Mouse (Mus musculus) CH12.LX (cell line): ENCODE measurements around the gene Gm49333. TPM values are rescaled to one million over a fixed set of nuclear protein-coding genes. Genes with fewer than 3 reads are reported as not detected.

ENCODE experiments used
- DNase-seq: peaks from one replicate; pipeline ENCODE4 v3.0.0-alpha.2; 2013; ENCODE audit errors: extremely low read depth
- H3K27ac ChIP-seq: 2 replicates; pipeline ENCODE4 v1.5.1; 2012; ENCODE audit warnings: low read depth, mild to moderate bottlenecking, control low read depth, moderate library complexity; ENCODE audit not compliant: insufficient read depth
- H3K27me3 ChIP-seq: replicated peaks from 2 replicates; pipeline ENCODE3; 2012; ENCODE audit warnings: inconsistent platforms
- H3K36me3 ChIP-seq, 2 experiments: replicated peaks in 1 of 2; 2 replicates each; pipeline versions ENCODE3 to v1.6.1; 2012; ENCODE audit warnings: inconsistent platforms in 1 of 2, low read length in 1 of 2, mild to moderate bottlenecking in 1 of 2, mixed read lengths in 1 of 2, moderate library complexity in 1 of 2; ENCODE audit not compliant: control insufficient read depth in 1 of 2, insufficient read depth in 1 of 2
- H3K4me1 ChIP-seq, 2 experiments: 2 replicates each; pipeline ENCODE4 v1.6.1; 2012; ENCODE audit warnings: inconsistent platforms in 1 of 2, moderate library complexity in 1 of 2; ENCODE audit not compliant: insufficient read depth in 2 of 2, control insufficient read depth in 1 of 2
- H3K4me2 ChIP-seq: 2 replicates; pipeline ENCODE4 v1.6.1; 2012; ENCODE audit warnings: low read depth, mild to moderate bottlenecking, control low read depth; ENCODE audit not compliant: poor library complexity, insufficient read depth, severe bottlenecking
- H3K4me3 ChIP-seq, 3 experiments: fragments of 150-350 bp in 1 of 3; sonication (generic) in 1 of 3; replicated peaks in 1 of 3; 2 replicates each; pipeline versions ENCODE3 to v1.5.1; 2011 to 2012; ENCODE audit warnings: low read depth in 2 of 3, low read length in 2 of 3, mild to moderate bottlenecking in 2 of 3, moderate library complexity in 2 of 3, control low read depth in 1 of 3, improper control_type of control experiment in 1 of 3, inconsistent platforms in 1 of 3, mixed read lengths in 1 of 3; ENCODE audit not compliant: poor library complexity in 1 of 3
- H3K79me2 ChIP-seq: replicated peaks from 2 replicates; pipeline ENCODE4 v1.6.1; 2012; ENCODE audit warnings: mild to moderate bottlenecking, moderate library complexity; ENCODE audit not compliant: control insufficient read depth, poor library complexity, insufficient read depth, severe bottlenecking; ENCODE audit errors: extremely low read depth
- H3K9ac ChIP-seq: 2 replicates; pipeline ENCODE4 v1.6.1; 2012; ENCODE audit warnings: low read depth, mild to moderate bottlenecking, control low read depth, moderate library complexity; ENCODE audit not compliant: insufficient read depth
- H3K9me3 ChIP-seq: replicated peaks from 2 replicates; pipeline ENCODE3; 2012; ENCODE audit warnings: low read length, inconsistent platforms, mixed read lengths
- CHD1 ChIP-seq: IDR thresholded peaks from 2 replicates; pipeline ENCODE4 v1.6.1; 2012; ENCODE audit warnings: low read depth, low read length, improper control_type of control experiment, inconsistent platforms
- CTCF ChIP-seq, 2 experiments: IDR thresholded peaks in 1 of 2; conservative IDR thresholded peaks in 1 of 2; 2 replicates each; pipeline ENCODE4 v1.5.1; 2011 to 2012; ENCODE audit warnings: low read depth in 2 of 2, low read length in 2 of 2, improper control_type of control experiment in 1 of 2, inconsistent platforms in 1 of 2, mild to moderate bottlenecking in 1 of 2, moderate library complexity in 1 of 2
- E2F4 ChIP-seq: IDR thresholded peaks from 2 replicates; pipeline ENCODE4 v1.6.1; 2011; ENCODE audit warnings: low read depth, low read length, improper control_type of control experiment; ENCODE audit not compliant: insufficient replicate concordance
- ELF1 ChIP-seq: IDR thresholded peaks from 2 replicates; pipeline ENCODE4 v1.6.1; 2014; ENCODE audit warnings: low read depth, mild to moderate bottlenecking, inconsistent platforms, low read length, improper control_type of control experiment
- EP300 ChIP-seq: IDR thresholded peaks from 2 replicates; pipeline ENCODE4 v1.6.1; 2011; ENCODE audit warnings: low read length, improper control_type of control experiment
- ETS1 ChIP-seq: conservative IDR thresholded peaks from 2 replicates; pipeline ENCODE4 v1.6.1; 2012; ENCODE audit warnings: low read depth, mild to moderate bottlenecking, inconsistent platforms, low read length, improper control_type of control experiment, moderate library complexity
- HCFC1 ChIP-seq: IDR thresholded peaks from 2 replicates; pipeline ENCODE4 v1.6.1; 2012; ENCODE audit warnings: low read depth, mild to moderate bottlenecking, inconsistent platforms, low read length, improper control_type of control experiment
- IRF4 ChIP-seq: IDR thresholded peaks from 2 replicates; pipeline ENCODE4 v1.6.1; 2014; ENCODE audit warnings: low read depth, mild to moderate bottlenecking, inconsistent platforms, low read length, improper control_type of control experiment
- JUN ChIP-seq: IDR thresholded peaks from 2 replicates; pipeline ENCODE4 v1.6.1; 2011; ENCODE audit warnings: low read depth, mild to moderate bottlenecking, low read length, improper control_type of control experiment, moderate library complexity; ENCODE audit not compliant: insufficient read depth
- JUND ChIP-seq: conservative IDR thresholded peaks from 2 replicates; pipeline ENCODE4 v1.6.1; 2011; ENCODE audit warnings: low read depth, low read length, improper control_type of control experiment
- KAT2A ChIP-seq: IDR thresholded peaks from 2 replicates; pipeline ENCODE4 v1.6.1; 2012; ENCODE audit warnings: low read length, improper control_type of control experiment, inconsistent platforms; ENCODE audit not compliant: insufficient replicate concordance
- MAZ ChIP-seq: IDR thresholded peaks from 2 replicates; pipeline ENCODE4 v1.6.1; 2012; ENCODE audit warnings: low read depth, mild to moderate bottlenecking, inconsistent platforms, low read length, improper control_type of control experiment, moderate library complexity
- MEF2A ChIP-seq: IDR thresholded peaks from 2 replicates; pipeline ENCODE4 v1.6.1; 2014; ENCODE audit warnings: low read depth, mild to moderate bottlenecking, inconsistent platforms, low read length, improper control_type of control experiment, borderline replicate concordance
- MXI1 ChIP-seq: IDR thresholded peaks from 2 replicates; pipeline ENCODE4 v1.6.1; 2011; ENCODE audit warnings: mild to moderate bottlenecking, low read depth, low read length, improper control_type of control experiment
- MYC ChIP-seq: IDR thresholded peaks from 2 replicates; pipeline ENCODE4 v1.6.1; 2011; ENCODE audit warnings: low read depth, mild to moderate bottlenecking, improper control_type of control experiment, low read length
- NRF1 ChIP-seq: IDR thresholded peaks from 2 replicates; pipeline ENCODE4 v1.6.1; 2014; ENCODE audit warnings: low read depth, mild to moderate bottlenecking, inconsistent platforms, low read length, improper control_type of control experiment, moderate library complexity
- PAX5 ChIP-seq: IDR thresholded peaks from 2 replicates; pipeline ENCODE4 v1.6.1; 2012; ENCODE audit warnings: low read length, inconsistent platforms, mixed read lengths
- POLR2A ChIP-seq: IDR thresholded peaks from 2 replicates; pipeline ENCODE4 v1.6.1; 2011; ENCODE audit warnings: low read depth, mild to moderate bottlenecking, improper control_type of control experiment, low read length
- POLR2AphosphoS2 ChIP-seq: IDR thresholded peaks from 2 replicates; pipeline ENCODE4 v1.6.1; 2011; ENCODE audit warnings: low read depth, low read length, improper control_type of control experiment
- RAD21 ChIP-seq: IDR thresholded peaks from 2 replicates; pipeline ENCODE4 v1.6.1; 2011; ENCODE audit warnings: low read depth, mild to moderate bottlenecking, low read length, improper control_type of control experiment, moderate library complexity
- RCOR1 ChIP-seq: conservative IDR thresholded peaks from 2 replicates; pipeline ENCODE4 v1.6.1; 2012; ENCODE audit warnings: low read depth, mild to moderate bottlenecking, inconsistent platforms, low read length, improper control_type of control experiment
- SIN3A ChIP-seq: IDR thresholded peaks from 2 replicates; pipeline ENCODE4 v1.6.1; 2012; ENCODE audit warnings: low read length, improper control_type of control experiment, inconsistent platforms
- SMC3 ChIP-seq: IDR thresholded peaks from 2 replicates; pipeline ENCODE4 v1.6.1; 2011; ENCODE audit warnings: low read depth, low read length, improper control_type of control experiment
- TBP ChIP-seq: conservative IDR thresholded peaks from 2 replicates; pipeline ENCODE4 v1.6.1; 2011; ENCODE audit warnings: low read depth, low read length, improper control_type of control experiment
- USF2 ChIP-seq: conservative IDR thresholded peaks from 2 replicates; pipeline ENCODE4 v1.6.1; 2011; ENCODE audit warnings: low read depth, low read length, improper control_type of control experiment
- ZC3H11A ChIP-seq: IDR thresholded peaks from 2 replicates; pipeline ENCODE4 v1.6.1; 2012; ENCODE audit warnings: low read depth, mild to moderate bottlenecking, inconsistent platforms, low read length, improper control_type of control experiment
- ZKSCAN1 ChIP-seq: IDR thresholded peaks from 2 replicates; pipeline ENCODE4 v1.6.1; 2012; ENCODE audit warnings: low read depth, inconsistent platforms, low read length, improper control_type of control experiment, borderline replicate concordance
- ZMIZ1 ChIP-seq: IDR thresholded peaks from 2 replicates; pipeline ENCODE4 v1.6.1; 2012; ENCODE audit warnings: low read depth, mild to moderate bottlenecking, inconsistent platforms, low read length, improper control_type of control experiment
- ZNF384 ChIP-seq: IDR thresholded peaks from 2 replicates; pipeline ENCODE4 v1.6.1; 2012; ENCODE audit warnings: low read depth, low read length, improper control_type of control experiment, inconsistent platforms
- dilution Hi-C: fragments of 300-500 bp; cut with MboI; formaldehyde crosslinking; loops from 2 replicates; pipeline ENCODE4 v1.14.3; 2020; ENCODE audit warnings: low sequenced_read_pairs; ENCODE audit not compliant: extremely low pct_unique_long_range_greater_than_20kb, extremely low pct_ligation_motif_present
- in situ Hi-C: fragments of 300-500 bp; cut with MboI; formaldehyde crosslinking; loops from 3 replicates; pipeline ENCODE4 v1.14.3; 2019; ENCODE audit warnings: low sequenced_read_pairs, low pct_ligation_motif_present, low pct_unique_long_range_greater_than_20kb, mixed read lengths
- polyA plus RNA-seq: library from polyadenylated mRNA; unstranded; fragments of >175 nt; gene quantifications from 2 replicates; pipeline ENCODE4 v1.2.1, GENCODE M21; 2012; ENCODE audit warnings: low read depth; ENCODE audit not compliant: insufficient read length
- total RNA-seq, 2 experiments: library from RNA; depleted of rRNA; stranded (reverse); fragments of 300-350 nt in 1 of 2; fragments of >200 nt in 1 of 2; gene quantifications; 2 replicates each; pipeline ENCODE4 v1.2.3; 2012 to 2014

Gm49333 gene
- total and polyA plus RNA-seq, 3 experiments = not detected

- in situ Hi-C loops = no loop called here
Observed at GRCm38 (mm10) chr16:20620751-20621190, 9.4 kb downstream of the Gm49333 start.

GRCm38 (mm10) chr16:20621191-20621990, 10.0 kb downstream of the Gm49333 start, which contains the start of gene Camk2n2:
TSS of gene Camk2n2 (minus strand) at chr16:20621287.
- no peaks in the 10 kb centered on the region for H3K27me3 ChIP-seq
- TF ChIP-seq JUND = no peak
- TF ChIP-seq CHD1 = 0 out of 2 replicates have a peak, but pooled peaks have one; percentile 21
- TF ChIP-seq SMC3 = no peak
- TF ChIP-seq ZNF384 = no peak
- no peak for TF ChIP-seq IRF4
- peak; percentile 32; the same call in 1 of the 2 replicates for TF ChIP-seq NRF1
- TF ChIP-seq ELF1 = no peak
- TF ChIP-seq MXI1 = peak; percentile 94
- no peak for TF ChIP-seq ZC3H11A
- peak; percentile 57 for TF ChIP-seq POLR2A
- no peak for TF ChIP-seq USF2
- TF ChIP-seq MEF2A = no peak; the same call in 1 of the 2 replicates
- TF ChIP-seq POLR2AphosphoS2 = no peak; the same call in 1 of the 2 replicates
- TF ChIP-seq PAX5 = no peak
- TF ChIP-seq ZMIZ1 = peak; percentile 89
- TF ChIP-seq KAT2A = no peak
- TF ChIP-seq ETS1 = no peak; the same call in 1 of the 2 replicates
- no peak; the same call in 1 of the 2 replicates for TF ChIP-seq RCOR1
- no peak for TF ChIP-seq ZKSCAN1
- no peak for TF ChIP-seq RAD21
- TF ChIP-seq HCFC1 = peak; percentile 32
- TF ChIP-seq E2F4 = no peak
- TF ChIP-seq SIN3A = peak; percentile 28; the same call in 1 of the 2 replicates
- no peak for TF ChIP-seq JUN
- no peak for TF ChIP-seq CTCF (conservative IDR thresholded peaks at IDR 0.05 in 1 of 2, IDR thresholded peaks at IDR 0.05 in 1 of 2; ENCODE audit: low read depth in 2 of 2, low read length in 2 of 2)
- TF ChIP-seq MYC = peak; percentile 44; the same call in 1 of the 2 replicates
- peak; percentile 37; the same call in 1 of the 2 replicates for TF ChIP-seq MAZ
- no peak; the same call in 1 of the 2 replicates for TF ChIP-seq EP300
- no peak for TF ChIP-seq TBP

More at GRCm38 (mm10) chr16:20620751-20621190, 9.4 kb downstream of the Gm49333 start:
- Histone ChIP-seq H3K4me3 (peak overlapping the region; percentile 48 to 80 (median 62)), H3K27me3 (no peaks in the 10 kb centered on the region), H3K4me2 (peak overlapping the region; percentile 72), H3K4me1 (peaks cover 4 to 27% of the 10 kb centered on the region in 2 experiments; a peak in 3 of 4 replicates)
- no peak for DNase-seq
- TF ChIP-seq POLR2AphosphoS2 (0 out of 2 replicates have a peak, but pooled peaks have one; percentile 57), HCFC1 (no peak)
- TF ChIP-seq, all 38 proteins: peak for 1
- Histone ChIP-seq H3K9me3 (peaks cover 17% of the 10 kb centered on the region), H3K9ac (peak overlapping the region; percentile 72; the same call in 1 of the 2 replicates), H3K27ac (peak overlapping the region; percentile 18), H3K36me3 (peaks cover 2 to 48% of the 10 kb centered on the region in 2 experiments), H3K79me2 (no peaks in the 10 kb centered on the region)
- dilution Hi-C loops = no loop called here

More at GRCm38 (mm10) chr16:20621191-20621990, 10.0 kb downstream of the Gm49333 start, which contains the start of gene Camk2n2:
- dilution Hi-C loops (no loop called here), in situ Hi-C loops (no loop called here)
- peak within 1 kb of the TSS; percentile 72 for H3K4me2 ChIP-seq
- peaks cover 4 to 27% of the 10 kb centered on the region in 2 experiments; a peak in 3 of 4 replicates for H3K4me1 ChIP-seq
- H3K36me3 ChIP-seq = peaks cover 2 to 42% of the 10 kb centered on the region in 2 experiments
- H3K79me2 ChIP-seq = no peaks in the 10 kb centered on the region
- H3K4me3 ChIP-seq = peak within 1 kb of the TSS; percentile 62 to 85 (median 80)
- H3K9me3 ChIP-seq = peaks cover 17% of the 10 kb centered on the region
- H3K27ac ChIP-seq = peak within 1 kb of the TSS; percentile 85
- peak; percentile 69 for DNase-seq
- H3K9ac ChIP-seq = peak within 1 kb of the TSS; percentile 72
